Mouse (Mus musculus) adrenal gland, postnatal 14 days (tissue): Measurements from ENCODE around the gene Ifna2. TPM values are rescaled to one million over a fixed set of nuclear protein-coding genes. Genes with fewer than 3 reads are reported as not detected.
A peak's percentile ranks its signal among the peaks of the same experiment; 100 is the strongest.

ENCODE experiments used
- DNase-seq: peaks from one replicate; pipeline ENCODE4 v3.0.0; 2021; ENCODE audit warnings: mixed read lengths
- total RNA-seq: library from RNA; stranded (reverse); gene quantifications from 2 replicates; pipeline ENCODE4 v1.2.3, GENCODE M21; 2021

The Ifna2 gene
- total RNA-seq, 1 experiment from 2014 or later = not detected

DNA sequence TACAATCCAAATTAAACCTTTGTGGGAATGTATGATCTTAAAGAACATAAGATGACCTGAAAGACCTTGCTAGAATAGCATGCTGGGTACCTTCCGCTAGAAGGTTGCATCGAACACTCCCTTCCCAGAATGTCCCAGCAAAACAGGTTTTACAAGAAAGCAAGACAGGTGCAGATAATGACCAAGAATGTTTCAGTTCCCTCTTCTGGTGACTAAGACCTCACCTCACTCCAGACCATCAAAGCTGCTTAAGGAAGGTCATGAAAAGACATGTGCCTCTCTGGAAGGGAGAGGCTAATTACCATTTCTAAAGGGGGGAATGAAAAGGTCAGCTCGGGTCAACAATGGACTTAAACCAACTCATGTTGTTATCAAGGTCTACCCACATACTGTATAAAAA, 30.1 kb downstream of the Ifna2 start:
- DNase-seq = no peak

DNA sequence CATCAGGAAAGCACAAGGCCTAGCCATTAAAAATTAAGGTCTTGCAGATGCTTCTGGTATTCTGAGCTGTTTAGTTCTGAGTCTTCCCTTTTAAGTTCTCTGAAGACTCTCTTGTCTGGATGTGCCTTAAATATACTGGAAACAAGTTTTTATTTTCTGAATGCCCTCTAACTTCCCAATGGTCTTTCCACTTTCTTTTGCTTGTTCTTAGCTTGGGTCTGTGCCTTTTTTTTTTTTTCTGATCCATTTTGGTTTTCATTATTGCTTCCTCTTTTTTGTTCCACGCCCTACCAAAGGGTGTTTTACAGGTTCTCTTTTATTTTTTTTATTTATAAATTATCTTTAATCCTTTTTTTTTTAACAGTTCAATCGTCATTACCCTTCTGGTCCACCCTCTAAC, 39.4 kb downstream of the Ifna2 start, which contains the start of gene Ifna13:
TSS of gene Ifna13 (minus strand) at position 101 of the 400 bp plus-strand sequence.
- DNase-seq = no peak

DNA sequence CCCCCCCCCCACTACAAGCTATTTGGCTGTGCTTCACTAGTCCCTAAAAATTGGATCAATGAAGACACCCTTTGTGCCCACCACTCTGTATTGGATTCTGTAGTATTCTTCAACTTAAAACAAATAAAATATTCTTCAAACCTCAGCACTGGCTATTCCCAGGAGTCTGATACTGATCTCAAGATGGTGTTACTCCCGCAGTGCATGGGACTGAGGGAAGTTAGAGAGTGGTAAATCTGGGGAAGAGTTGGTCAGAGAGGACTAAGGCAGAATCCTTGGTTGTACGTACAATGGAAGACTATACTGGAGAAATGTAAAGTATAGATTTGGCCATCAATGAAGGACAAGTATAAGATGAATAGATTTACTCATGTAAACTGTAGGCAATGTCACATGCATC, 41.2 kb downstream of the Ifna2 start:
- DNase-seq = no peak

DNA sequence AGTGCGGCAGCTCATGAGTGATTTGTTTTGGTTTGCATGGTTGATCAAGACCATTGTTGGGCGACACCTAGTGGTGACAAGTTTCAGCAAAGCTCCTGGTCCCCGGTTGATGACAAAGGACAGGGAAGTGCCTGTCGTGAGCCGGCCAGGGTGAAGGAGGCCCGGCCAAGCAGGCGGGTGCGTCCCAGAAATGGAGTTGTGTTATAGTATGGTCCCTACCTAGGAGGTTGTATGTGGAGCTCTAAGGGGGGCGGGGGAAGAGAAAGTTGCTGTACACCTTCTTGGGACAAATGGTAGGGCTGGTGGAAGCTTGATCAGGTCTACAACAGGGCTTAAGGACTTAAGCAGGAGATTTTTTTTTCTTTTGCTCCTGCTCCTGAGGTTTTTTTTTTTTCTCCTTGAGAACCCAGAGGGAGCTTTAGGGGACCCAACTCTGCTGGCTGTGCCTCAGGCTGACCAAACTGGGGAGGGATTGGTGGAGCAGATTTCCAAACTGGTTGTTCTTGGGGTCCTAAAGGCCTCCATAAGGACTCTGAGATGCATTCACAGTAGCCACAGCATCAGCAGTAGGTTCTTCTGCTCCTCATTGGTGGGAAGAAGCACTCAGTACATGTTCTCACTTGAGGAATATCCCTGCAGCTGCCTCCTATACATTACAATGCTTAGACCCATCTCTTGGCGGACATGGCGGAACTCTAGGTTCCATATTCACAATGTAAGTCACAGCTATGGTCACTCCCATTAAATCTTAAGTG, 42.5 kb downstream of the Ifna2 start:
- DNase-seq = peak; percentile 95

DNA sequence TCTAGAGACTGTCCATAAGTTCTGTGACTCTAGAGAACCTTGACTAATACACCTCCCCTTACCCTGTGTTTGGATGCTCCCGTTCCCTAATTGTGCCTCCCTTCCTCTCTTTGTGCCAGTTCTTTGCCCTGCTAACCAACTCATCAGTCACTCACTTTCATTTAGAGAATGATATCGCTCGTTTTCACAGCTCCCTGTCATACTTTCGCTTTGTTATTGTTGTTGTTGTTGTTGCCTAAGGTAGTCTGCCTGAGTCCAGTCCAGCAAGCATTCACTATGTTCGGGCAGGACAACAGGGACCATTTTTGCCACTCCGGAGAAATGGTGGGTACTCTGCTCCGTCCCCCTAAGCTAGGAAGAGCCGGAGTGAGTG, 43.0 kb downstream of the Ifna2 start:
- DNase-seq = no peak

DNA sequence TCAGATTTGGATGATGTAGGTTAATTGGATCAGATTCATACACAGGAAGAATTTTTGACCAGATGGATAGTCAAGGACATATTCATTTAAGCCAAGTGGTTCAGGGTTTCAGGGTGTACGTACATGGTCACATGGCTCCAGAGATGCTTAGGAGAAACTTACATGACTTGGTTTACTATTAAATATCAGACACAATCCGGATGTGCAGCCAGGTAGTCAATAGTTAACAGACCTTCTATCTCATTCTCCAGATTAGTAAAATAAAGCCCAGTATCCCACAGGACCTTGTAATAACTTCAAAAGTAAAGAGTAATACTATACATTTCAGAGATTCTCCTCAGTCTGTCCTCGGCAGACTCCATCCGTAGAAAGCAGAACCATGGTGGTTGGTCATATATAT, 49.4 kb downstream of the Ifna2 start, which contains the start of gene C87499:
TSS of gene C87499 (minus strand) at position 101 of the 400 bp plus-strand sequence.
- DNase-seq = no peak

Other genes starting within 250 kb of the Ifna2 start
- 4.0 and 4.1 TPM in 2 replicates for gene Hacd4, start 245.0 kb downstream of the Ifna2 start, total RNA-seq
- gene Ifnb1, start 161.1 kb downstream of the Ifna2 start, total RNA-seq = not detected in 2 replicates
- not detected in 2 replicates for gene Ifna15, start 125.7 kb downstream of the Ifna2 start, total RNA-seq
- not detected in 2 replicates for gene Ifna14, start 112.1 kb downstream of the Ifna2 start, total RNA-seq
- not detected in 2 replicates for gene Ifna9, start 91.5 kb downstream of the Ifna2 start, total RNA-seq
- gene Ifna12, start 80.5 kb downstream of the Ifna2 start, total RNA-seq = not detected in 2 replicates
- not detected in 2 replicates for gene C87499, start 49.5 kb downstream of the Ifna2 start, total RNA-seq
- not detected in 2 replicates for gene Ifna13, start 39.5 kb downstream of the Ifna2 start, total RNA-seq
- gene Ifna16, start 7.0 kb downstream of the Ifna2 start, total RNA-seq = not detected in 2 replicates
- gene Ifnab, start 7.4 kb upstream of the Ifna2 start, total RNA-seq = not detected in 2 replicates
- gene Gm26566, start 37.9 kb upstream of the Ifna2 start, total RNA-seq = 0.49 and 0.89 TPM in 2 replicates
- 72.3 and 74.9 TPM in 2 replicates for gene Klhl9, start 38.6 kb upstream of the Ifna2 start, total RNA-seq
- gene Gm13271, start 71.0 kb upstream of the Ifna2 start, total RNA-seq = not detected in 2 replicates
- not detected in 2 replicates for gene Gm13283, start 76.2 kb upstream of the Ifna2 start, total RNA-seq
- not detected in 2 replicates for gene Gm13290, start 89.9 kb upstream of the Ifna2 start, total RNA-seq
- not detected in 2 replicates for gene Gm13289, start 93.0 kb upstream of the Ifna2 start, total RNA-seq
- not detected in 2 replicates for gene Gm13272, start 95.9 kb upstream of the Ifna2 start, total RNA-seq
- gene Ifnz, start 98.2 kb upstream of the Ifna2 start, total RNA-seq = not detected in 2 replicates
- not detected in 2 replicates for gene Gm13276, start 101.8 kb upstream of the Ifna2 start, total RNA-seq
- not detected in 2 replicates for gene Gm13277, start 104.7 kb upstream of the Ifna2 start, total RNA-seq
- gene Gm13278, start 107.6 kb upstream of the Ifna2 start, total RNA-seq = not detected in 2 replicates
- gene Gm13275, start 110.6 kb upstream of the Ifna2 start, total RNA-seq = not detected in 2 replicates
- gene Gm13279, start 113.5 kb upstream of the Ifna2 start, total RNA-seq = not detected in 2 replicates
- 0.22 TPM in 1 of 2 replicates, not detected in the other for gene Gm13285, start 115.8 kb upstream of the Ifna2 start, total RNA-seq
- not detected in 2 replicates for gene Gm13287, start 119.3 kb upstream of the Ifna2 start, total RNA-seq
- gene Gm13288, start 121.6 kb upstream of the Ifna2 start, total RNA-seq = not detected in 2 replicates
- not detected in 2 replicates for gene Ifna7, start 132.3 kb upstream of the Ifna2 start, total RNA-seq
- not detected in 2 replicates for gene Ifna11, start 136.0 kb upstream of the Ifna2 start, total RNA-seq
- gene Ifna6, start 143.5 kb upstream of the Ifna2 start, total RNA-seq = not detected in 2 replicates
- not detected in 2 replicates for gene Ifna5, start 151.6 kb upstream of the Ifna2 start, total RNA-seq
- not detected in 2 replicates for gene Ifna4, start 157.9 kb upstream of the Ifna2 start, total RNA-seq
- not detected in 2 replicates for gene Ifna1, start 166.2 kb upstream of the Ifna2 start, total RNA-seq
- gene Ifne, start 196.3 kb upstream of the Ifna2 start, total RNA-seq = not detected in 2 replicates